Mouse (Mus musculus): Measurements from ENCODE around the gene Ccl17.

GRCm38 (mm10) chr8:94850049-94850448, 39.8 kb downstream of the Ccl17 start:
- TF ChIP-seq EP300 (IDR thresholded peaks at IDR 0.05) (no peak), CTCF (IDR thresholded peaks at IDR 0.05) (no peak)

Data from lung, postnatal 0 days (tissue).